Mouse (Mus musculus) cerebellum, adult (tissue): ENCODE data around the gene Dnajb5.
A peak's percentile ranks its signal among the peaks of the same experiment; 100 is the strongest.

Experiments used
- ATAC-seq: cut with Nextera tagmentation; 2 replicates; pipeline ENCODE4 v1.9.2; 2017; ENCODE audit warnings: mild to moderate bottlenecking, moderate library complexity, mixed read lengths; ENCODE audit not compliant: insufficient number of reproducible peaks, low FRiP score, low TSS enrichment

The Dnajb5 gene

DNA sequence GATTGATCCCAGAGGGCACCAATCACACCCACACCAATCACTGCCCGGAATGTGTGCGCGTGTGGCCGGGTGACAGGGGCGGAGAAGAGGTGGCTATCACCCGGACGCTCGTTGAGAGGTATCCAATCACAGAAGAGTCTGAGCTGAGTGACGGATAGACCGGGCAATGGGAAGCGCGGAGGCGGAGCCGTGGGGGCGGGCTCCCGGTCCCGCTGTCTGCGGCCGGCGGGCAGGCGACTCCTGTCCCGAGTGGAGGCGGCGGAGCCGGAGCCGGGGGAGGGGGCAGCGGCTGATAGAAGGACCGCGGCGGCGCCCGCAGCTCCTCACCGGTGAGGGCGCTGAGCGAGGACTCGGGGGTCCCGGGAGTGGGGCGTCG lies at the start of gene Dnajb5:
Dnajb5 (plus strand) TSS at position 139 of the 376 bp plus-strand sequence.
- peak; percentile 93 for ATAC-seq

DNA sequence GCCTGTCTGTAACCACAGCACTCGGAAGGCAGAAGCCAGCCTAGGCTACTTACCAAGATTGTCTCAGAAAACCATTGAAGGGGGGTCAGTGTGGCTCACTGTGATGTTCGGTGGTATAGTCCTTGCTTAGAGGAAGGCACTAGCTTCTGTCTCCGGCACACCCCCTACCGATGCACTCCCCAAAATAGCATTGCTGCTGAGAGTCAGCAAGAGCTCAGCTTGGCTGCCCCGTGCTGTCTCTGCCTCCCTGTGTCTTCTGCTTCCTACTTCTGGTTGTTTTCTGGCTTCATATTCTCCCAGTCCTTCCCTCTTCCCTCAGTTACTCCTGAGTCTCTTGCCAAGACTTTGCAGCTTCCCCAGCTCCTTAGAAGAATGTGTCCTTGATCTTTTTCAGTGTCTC lies 48.7 kb upstream of the Dnajb5 start:
- no peak for ATAC-seq

DNA sequence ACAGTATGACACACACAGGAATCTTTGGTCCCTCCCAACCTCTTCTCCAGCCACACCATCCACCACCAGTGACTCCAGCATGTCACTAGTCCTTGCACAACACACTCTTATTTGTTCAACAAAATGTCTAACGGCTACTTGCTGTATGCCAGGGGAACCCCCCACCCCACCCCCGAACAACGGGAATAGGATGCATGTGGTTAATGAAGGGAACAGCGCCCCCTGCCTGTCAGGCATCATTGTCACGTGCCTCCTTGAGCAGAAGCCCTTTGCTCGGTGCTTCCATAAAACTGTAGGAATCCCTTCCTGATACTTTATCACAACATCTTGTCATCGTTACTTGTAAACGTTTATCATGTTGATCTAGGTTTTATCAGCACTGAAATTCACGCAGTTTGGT lies 47.4 kb upstream of the Dnajb5 start:
- ATAC-seq = no peak

DNA sequence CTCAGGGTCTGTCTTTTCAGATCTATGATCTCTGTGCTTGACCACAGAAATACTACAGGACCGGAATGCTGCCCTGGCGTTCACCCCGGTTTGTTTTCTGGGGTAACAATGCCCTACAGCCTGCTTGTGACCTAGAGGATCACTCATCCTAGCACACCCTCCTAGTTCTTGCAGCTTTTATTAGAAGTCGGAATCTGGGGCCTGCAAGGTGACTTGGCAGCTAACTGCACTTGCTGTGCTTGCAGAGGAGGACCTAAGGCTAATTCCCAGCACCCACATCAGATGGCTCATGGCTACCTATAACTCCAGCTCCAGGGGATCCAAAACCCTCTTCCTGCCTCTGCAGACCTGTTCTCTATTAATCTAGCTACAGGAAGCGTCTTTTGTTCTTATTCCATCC lies 46.9 kb upstream of the Dnajb5 start:
- peak; percentile 26; the same call in 1 of the 2 replicates for ATAC-seq

DNA sequence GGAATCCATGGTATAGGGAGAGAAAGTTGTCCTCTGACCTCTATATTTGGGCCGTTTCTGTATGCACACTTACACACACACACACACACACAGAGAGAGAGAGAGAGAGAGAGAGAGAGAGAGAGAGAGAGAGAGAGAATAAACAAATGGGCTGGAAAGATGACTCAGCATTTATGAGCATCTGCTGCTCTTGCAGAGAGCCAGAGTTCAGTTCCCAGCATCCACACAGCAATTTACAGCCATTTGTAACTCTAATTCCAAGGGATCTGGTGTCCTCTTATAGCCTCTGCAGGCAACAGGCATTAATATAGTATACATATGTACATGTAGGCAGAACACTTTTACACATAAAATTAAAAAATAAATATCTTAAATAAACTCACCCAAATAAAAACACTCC lies 45.7 kb upstream of the Dnajb5 start:
- ATAC-seq = no peak

DNA sequence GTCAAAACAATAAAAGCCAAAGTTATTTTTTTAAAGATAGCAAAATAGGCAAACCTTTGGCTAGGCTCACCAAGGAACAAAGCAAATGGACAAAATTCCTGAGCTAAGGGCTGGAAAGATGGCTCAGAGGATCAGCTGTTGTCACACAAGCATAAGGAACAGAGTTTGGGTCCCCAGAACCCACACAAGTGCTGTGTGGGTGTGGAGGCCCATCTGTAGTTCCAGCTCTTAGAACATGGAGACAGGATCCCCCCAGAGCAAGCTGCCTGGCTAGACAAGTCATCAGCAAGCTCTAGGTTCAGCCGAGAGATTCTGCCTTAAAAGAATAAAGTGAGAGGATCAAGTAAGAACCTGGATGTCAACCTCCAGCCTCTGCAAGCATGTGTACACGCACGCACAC lies 45.1 kb upstream of the Dnajb5 start:
- no peak for ATAC-seq

DNA sequence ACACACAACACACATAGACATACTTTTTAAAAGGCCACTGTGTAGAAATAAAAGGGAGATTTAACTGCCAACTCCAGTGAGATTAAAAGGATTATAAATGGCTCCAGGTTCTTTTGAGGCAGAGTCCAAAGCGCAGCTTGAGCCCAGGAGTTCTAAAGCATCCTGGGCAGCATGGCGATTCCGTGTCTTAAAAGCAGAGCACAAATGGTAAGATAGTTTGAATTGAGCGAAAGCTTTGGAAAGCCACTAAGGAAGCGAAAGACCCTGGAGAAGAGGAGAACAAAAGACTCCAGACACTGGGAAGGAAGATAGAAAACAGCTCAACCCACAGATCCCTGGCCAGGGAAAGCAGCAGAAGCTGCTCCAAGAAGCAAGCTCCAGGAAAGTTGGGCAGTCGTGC lies 44.6 kb upstream of the Dnajb5 start:
- no peak for ATAC-seq

DNA sequence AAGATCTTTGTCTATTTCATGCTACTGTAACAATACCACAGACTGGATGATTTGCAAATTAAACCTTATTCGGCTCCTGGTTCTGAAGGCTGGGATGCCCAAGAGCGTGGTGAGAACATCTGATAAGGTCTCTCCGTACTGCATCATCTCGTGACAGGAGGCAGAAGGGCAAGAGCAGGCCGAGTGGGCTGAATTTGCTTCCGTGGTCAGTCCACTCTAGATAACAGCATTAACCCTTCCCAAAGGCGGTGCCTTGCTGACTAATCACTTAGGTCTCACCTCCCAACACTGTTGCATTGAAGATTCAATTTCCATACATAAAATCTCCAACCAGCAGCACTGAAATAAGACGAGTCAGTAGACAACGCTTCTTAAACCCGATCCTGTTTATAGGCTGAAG lies 36.2 kb upstream of the Dnajb5 start:
- no peak for ATAC-seq

DNA sequence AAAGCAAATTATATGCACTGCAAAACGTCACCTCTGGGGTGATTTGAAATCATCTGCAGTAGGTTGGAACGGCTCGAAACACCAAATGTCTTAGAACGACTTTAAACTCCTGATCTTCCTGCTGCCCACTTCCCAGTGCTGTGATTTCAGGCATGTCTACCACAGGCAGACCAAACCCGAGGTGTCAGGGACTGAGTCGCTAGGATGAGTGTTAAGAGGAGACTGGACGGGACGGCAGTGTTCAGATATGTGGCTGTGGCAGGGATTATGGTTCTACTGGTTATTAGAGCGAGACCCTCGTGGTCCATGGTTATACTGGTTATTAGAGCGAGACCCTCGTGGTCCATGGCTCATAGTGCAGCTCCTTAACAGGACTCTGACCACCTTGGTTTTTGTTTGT lies 34.3 kb upstream of the Dnajb5 start:
- no peak for ATAC-seq

DNA sequence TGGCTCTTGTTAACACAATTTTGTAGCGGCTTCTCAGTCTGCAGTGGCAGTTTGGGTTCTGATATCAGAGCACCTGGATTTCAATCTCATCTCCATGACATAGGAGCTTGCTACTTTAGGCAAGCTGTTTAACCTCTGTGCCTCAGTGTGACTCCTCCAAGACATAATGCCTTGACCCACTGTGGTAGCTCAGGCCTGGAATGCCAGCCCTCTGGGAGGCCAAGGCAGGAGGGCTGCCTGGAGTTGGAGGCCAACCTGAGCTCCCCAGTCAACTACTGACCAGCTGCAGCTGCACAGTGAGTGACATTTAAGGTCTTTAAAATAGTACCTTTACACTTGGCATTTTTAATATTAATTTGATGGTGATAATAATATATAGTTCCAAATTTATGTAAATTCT lies 33.6 kb upstream of the Dnajb5 start:
- ATAC-seq = no peak

DNA sequence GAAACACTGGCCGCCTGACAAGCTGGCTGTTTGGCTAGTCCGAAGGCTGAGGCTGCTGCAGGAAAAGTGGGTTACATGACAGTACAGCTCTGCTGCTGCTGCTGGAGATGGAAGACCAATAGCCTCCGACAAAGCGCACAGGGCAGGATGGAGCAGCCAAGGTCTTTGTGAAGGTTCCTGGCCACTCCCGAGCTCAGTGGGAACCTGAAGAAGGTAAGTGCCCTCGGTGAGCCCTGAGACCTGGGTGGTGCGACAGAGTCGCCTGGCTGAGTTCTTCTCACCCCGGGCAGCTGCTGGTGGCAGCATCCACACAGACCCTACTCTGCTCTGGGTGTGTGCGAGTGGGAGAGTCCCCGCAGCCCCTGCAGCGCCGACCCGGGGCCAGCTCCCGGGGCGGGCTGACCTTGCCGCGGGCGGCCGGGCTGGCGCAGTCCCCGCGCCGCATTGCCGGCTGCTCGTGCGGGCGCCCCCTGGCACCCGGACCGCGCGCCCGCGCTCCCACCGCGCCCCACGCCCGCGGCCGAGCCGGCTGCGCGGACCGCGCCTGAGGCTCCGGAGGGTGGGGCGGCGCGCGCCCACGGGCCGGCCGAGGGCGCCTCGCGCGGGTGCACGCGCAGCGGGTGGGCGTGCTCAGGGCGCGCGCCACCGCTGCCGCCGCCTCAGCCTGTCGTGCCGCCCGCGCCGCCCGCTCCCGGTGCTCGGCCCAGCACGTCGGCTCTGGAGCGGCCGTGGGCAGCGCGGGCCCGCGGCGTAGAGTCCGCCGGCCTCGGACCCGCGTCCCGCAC lies 32.8 kb upstream of the Dnajb5 start, which contains the start of gene Phf24:
Phf24 (plus strand) TSS at position 44 of the 785 bp plus-strand sequence.
- peak; percentile 74 for ATAC-seq

DNA sequence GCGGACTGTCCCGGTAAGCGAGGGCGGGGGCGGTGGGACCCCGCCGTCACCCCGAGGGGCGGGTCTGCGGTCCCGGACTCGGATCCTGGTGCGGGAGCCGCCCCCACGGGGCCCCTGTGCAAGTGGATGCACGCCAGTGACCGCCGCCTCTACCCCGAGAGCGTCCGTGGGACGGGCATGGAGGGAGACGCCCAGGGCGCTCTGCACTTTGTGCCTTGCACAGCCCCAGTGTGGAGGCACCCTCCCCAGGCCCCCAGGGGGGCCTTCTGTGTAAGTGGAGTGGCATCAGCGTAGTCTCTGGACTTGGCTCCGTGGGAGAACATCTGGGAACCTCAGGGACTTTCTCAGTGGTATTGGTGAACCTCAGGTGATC lies 32.2 kb upstream of the Dnajb5 start:
- ATAC-seq = peak; percentile 33; the same call in 1 of the 2 replicates

DNA sequence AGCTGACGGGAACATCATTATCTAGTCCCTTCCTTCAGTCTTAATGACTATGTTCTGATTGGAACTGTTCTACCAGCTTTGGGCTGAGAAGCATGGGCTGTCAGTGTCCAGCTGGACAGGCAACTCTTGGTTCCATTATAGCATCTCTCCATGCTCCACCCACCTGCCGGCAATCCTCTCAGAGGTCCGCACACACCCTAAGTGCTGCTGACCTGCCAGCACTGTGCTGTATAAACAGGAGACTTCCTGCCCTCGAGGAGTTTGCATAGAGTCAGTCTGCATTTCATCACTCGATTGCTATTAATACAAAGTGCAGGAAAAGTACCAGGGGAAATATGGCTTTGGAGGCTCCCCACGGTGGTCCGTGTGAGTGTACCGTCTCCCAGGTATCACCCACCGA lies 28.9 kb upstream of the Dnajb5 start:
- ATAC-seq = no peak

DNA sequence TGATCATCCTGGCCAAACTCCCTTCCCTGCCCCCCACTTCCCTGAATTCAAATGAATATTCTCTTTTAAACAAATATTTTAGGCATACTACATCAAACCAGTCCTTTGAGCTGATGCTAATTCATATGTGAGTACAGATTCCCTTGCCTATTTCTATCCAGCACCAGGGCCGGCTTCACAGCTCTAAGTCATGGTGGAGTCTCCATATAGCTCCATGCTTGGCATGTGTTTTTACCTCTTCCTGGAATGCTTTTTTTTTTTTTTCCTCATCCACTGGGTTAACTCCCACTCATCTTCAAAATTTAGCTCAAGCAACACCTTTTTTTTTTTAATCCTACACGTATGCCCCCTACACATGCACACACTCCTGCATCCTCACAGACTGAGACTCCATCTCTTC lies 28.1 kb upstream of the Dnajb5 start:
- ATAC-seq = no peak

DNA sequence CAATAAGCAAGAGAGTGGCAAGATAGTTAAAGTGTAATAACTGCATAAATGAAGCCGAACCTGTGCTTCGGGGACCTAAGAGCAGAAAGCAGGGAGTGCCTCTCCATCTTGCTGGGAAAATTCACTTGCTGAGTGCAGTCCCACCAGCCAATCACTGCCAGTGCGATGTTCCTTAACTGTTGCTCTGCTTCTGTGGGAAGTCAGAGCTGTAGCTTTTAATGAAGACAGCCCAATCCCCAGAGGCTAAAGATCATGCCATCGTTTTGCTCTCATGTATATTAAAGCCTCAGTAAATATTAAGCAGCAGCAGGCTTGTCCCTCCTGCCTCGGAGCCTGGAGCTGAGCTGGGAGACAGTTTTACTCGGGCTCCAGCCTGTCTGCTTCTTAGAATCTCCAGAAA lies 27.6 kb upstream of the Dnajb5 start:
- no peak for ATAC-seq

DNA sequence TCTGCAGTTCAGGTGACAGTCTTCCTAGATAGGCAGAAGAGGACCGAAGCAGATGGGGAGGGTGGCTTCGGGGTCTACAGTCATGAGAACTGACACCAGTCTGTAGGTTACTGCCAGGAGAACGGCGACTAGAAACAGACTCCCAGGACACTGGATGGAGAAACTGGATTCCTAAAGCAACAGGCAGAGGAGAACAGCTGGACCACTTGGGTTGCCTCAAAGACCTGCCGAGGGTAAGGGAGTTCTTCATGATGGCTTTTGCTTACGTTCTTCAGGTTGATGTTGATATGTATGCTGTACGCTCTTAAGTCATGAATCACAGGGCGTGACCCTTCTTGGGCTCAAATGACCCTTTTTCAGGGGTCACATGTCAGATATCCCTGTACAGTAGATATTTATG lies 27.2 kb upstream of the Dnajb5 start:
- ATAC-seq = no peak

DNA sequence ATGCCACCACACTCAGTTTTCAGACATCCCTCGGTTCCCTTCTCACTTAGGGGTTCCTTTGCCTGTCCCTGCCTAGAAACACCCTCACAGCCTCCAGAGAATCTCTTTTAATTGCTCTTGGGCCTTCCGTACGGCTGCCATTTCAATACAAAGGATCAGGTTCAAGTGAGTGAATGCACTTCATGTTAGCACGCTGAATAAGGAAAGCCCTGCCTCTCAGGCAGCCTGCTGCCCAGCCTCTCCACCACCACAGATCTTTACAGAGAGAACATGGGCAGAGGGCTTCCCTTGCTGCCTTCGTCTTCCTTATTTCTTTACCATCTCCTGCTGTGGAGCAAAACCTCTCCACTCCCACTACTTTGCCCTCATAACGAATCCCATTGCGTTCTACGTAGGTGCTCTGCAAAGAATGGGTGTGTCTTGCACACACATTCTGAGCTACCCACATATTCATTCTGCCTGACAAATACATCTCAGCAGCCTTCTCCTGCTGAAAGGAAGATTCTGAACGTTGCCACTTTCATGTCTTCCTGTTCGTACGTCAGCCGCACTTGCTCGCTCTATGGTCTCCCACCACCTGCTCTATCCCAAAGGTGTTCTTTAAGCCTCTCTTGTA lies 25.4 kb upstream of the Dnajb5 start:
- no peak for ATAC-seq

DNA sequence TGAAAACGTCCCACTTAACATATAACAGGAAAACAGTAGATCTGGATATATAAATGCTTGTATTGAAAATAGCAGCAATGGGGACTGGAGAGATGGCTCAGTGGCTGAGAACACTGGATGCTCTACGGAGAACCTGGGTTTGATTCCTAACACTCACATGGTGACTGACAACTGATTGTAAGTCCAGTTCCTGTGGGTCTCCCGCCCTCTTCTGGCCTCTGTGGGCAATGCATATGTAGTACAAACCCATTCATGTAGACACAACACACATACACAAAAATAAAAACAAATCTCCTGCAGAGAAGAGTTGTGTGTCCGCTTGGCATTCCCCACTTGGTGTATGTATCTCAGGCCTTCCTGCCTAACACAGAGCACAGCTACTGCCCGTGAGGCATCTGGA lies 21.4 kb upstream of the Dnajb5 start:
- no peak for ATAC-seq

DNA sequence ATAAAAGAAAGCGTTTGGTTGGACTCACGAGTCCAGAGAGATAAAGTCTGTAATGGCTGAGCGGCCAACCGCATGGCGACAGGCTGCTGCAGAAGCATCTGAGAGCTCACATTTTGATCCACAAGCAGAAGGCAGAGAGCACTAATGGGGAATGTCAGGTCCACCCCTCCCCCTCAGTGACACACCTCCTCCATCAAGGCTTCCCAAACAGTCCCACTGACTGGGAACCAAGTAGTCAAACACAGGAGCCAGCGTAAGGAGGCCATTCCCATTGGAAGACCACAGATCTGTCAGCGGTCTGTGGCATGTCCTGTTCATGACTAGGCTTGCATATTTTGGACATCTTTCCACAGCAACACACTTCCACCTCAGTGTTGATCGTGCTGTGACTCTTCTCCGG lies 20.7 kb upstream of the Dnajb5 start:
- no peak for ATAC-seq

DNA sequence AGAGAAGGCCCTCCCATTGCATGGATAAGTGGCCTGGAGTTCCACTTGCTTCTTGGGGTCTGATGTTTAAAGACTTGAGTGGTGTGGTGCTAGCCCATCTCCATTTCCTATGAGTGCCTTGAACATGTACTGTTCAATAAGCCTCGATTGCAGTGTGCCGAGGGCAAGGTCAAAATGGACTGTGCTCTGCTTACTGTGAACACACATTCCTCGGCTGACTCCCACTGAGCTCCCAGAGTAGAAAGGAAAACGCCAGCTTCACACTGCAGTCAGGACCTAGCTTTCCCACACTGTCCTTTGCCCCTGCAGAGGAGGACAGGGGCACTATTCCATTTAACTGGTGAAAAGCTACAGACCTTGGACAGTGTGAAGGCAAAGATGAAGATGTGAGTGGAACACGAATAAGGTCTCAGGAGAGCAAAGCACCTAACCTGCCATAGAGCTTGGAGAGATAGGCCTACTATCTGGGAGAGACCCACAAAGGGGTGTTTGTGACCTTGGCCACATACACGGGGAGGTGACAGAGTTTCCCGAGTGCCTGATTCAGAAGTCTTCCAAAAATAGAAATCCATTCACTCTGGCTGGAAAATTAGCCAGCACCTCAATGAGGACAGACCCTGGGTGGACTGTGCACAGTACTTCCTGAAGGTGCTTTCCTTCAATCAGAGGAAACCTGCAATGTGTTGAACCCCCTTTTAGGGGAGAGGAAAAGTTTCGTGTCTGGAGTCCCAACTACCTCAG lies 17.2 kb upstream of the Dnajb5 start:
- no peak for ATAC-seq

DNA sequence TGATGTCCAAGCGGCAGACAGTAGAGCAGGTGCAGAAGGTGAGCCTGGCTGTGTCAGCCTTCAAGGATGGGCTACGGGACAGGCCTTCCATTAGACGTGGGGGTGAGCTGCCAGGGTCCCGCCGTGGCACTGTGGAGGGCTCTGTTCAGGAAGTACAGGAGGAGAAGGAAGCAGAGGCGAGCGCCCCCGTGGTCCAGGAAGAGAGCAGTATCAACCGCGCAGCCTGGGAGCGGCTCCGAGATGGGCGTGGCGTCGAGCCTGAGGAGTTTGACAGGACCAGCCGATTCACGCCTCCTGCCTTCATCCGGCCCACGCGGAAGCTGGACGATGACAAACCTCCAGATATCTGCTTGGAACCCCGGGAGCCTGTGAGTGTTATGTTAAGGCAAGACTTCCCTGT lies 16.0 kb upstream of the Dnajb5 start:
- ATAC-seq = no peak

DNA sequence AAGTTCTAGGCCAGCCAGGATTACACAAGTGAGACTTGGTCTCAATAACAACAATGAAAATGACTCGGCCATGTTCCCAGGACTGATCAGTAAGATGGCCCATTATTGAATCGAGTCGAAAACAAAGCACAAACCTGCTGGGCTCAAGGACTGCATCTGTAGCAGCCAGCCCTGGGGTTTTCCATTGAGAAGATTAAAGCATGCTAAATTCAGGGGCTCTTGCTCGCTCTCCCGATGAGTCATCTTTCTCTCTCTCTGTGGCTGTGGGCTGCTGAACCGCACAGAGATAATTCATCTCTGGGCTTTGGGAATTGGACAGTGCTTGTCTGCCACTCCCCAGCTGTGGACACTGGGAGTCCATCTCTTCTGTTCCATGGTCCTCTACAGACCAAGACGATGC lies 8.2 kb upstream of the Dnajb5 start:
- no peak for ATAC-seq
